Mouse (Mus musculus) layer of hippocampus, adult 2 months (tissue): Measurements from ENCODE around the gene Gm4922. TPM values are rescaled to one million over a fixed set of nuclear protein-coding genes. Genes with fewer than 3 reads are reported as not detected.

Experiments
- DNase-seq, 2 experiments: peaks; one replicate each; pipeline ENCODE4 v3.0.0; 2022; ENCODE audit warnings: low spot score in 2 of 2
- H3K27ac ChIP-seq: fragments of 200-600 bp; 2 replicates; pipeline ENCODE4 v1.8.1; 2022
- H3K4me3 ChIP-seq: fragments of 200-600 bp; 2 replicates; pipeline ENCODE4 v1.8.1; 2022; ENCODE audit warnings: mild to moderate bottlenecking
- CTCF ChIP-seq: fragments of 200-600 bp; conservative IDR thresholded peaks from 2 replicates; pipeline ENCODE4 v1.8.1; 2022; ENCODE audit warnings: antibody characterized with exemption, mild to moderate bottlenecking, moderate library complexity
- long read RNA-seq, 2 experiments: library from polyadenylated mRNA; stranded (forward); transcript quantifications; one replicate each; pipeline ENCODE4 v2.0.0; 2021; ENCODE audit warnings: borderline mapping rate in 2 of 2
- total RNA-seq, 2 experiments: library from RNA; stranded (reverse); gene quantifications; 2 replicates each; pipeline ENCODE4 v1.2.3; 2021

Gene Gm4922
- total RNA-seq, result not detected
- long read RNA-seq, experiment 1, result 0 reads
- long read RNA-seq, experiment 2, result 0 reads

DNA sequence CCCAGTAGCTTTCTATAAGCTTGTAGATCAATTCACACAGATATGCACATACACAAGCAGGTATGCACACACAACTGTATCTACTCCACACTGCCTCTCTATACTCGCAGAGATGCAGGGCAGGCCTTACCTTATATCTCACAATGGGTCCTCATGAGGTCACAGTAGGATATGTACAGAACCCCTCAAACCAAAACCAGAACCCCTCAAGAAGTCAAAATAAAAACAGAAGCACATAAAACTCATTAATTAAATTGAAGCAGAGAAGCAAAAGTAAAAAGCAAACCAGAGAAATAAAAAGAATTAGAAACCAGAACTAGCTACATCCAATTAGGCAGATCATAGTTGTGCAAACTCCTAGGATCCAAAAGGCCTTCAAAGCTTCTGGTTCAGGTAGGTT, at the start of gene Gm4922:
TSS of gene Gm4922 (minus strand) at position 101 of the 400 bp plus-strand sequence.
- no peak for DNase-seq
- H3K27ac ChIP-seq, result no peak within 1 kb of the TSS
- H3K4me3 ChIP-seq, result no peak within 1 kb of the TSS
- no peak for TF ChIP-seq CTCF

GRCm38 (mm10) chr10:18835684-18836479, 49.3 kb upstream of the Gm4922 start:
- Histone ChIP-seq H3K4me3 (no peak overlapping the region), H3K27ac (no peak overlapping the region)
- DNase-seq, result peak in 1 of 2 experiments; percentile 49
- peak; percentile 82 for TF ChIP-seq CTCF

- H3K4me3 ChIP-seq, result no peak overlapping the region
- TF ChIP-seq CTCF, result no peak
- DNase-seq, result no peak
- no peak overlapping the region for H3K27ac ChIP-seq
Measured at GRCm38 (mm10) chr10:18834389-18834788, 47.8 kb upstream of the Gm4922 start.

GRCm38 (mm10) chr10:18831823-18832222, 45.2 kb upstream of the Gm4922 start:
- H3K27ac ChIP-seq, result no peak overlapping the region
- no peak overlapping the region for H3K4me3 ChIP-seq
- DNase-seq, result no peak
- TF ChIP-seq CTCF, result no peak

- no peak for TF ChIP-seq CTCF
Measured at GRCm38 (mm10) chr10:18830359-18830758, 43.8 kb upstream of the Gm4922 start.

DNA sequence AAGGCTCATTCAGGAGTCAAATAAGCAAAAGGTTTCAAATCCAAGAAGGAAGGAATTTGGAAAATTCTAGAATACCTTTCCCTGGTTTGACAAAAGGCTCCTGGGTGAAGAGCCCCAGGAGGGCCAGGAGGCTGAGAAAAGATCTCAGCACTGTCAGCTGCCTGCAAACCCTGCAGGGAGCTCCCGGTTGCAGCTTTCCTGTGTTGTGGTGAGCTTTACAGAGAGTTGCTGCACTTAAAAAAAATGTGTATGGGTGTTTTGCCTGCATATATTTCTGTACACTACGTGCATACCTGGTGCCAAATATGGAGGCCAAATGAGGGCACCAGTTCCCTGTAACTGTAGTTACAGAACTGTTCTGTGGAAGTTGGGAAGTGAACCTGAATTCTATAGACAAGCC, 41.3 kb upstream of the Gm4922 start:
- TF ChIP-seq CTCF, result no peak
- no peak overlapping the region for H3K4me3 ChIP-seq

More at GRCm38 (mm10) chr10:18830359-18830758, 43.8 kb upstream of the Gm4922 start:
- Histone ChIP-seq H3K27ac (no peak overlapping the region), H3K4me3 (no peak overlapping the region)
- DNase-seq, result no peak

GRCm38 (mm10) chr10:18826107-18826506, 39.5 kb upstream of the Gm4922 start:
- DNase-seq, result no peak
- H3K27ac ChIP-seq, result no peak overlapping the region
- H3K4me3 ChIP-seq, result no peak overlapping the region
- TF ChIP-seq CTCF, result no peak

More for the DNA sequence above, 41.3 kb upstream of the Gm4922 start:
- no peak overlapping the region for H3K27ac ChIP-seq
- DNase-seq, result no peak

- no peak overlapping the region for H3K27ac ChIP-seq
- no peak overlapping the region for H3K4me3 ChIP-seq
- DNase-seq, result no peak
- TF ChIP-seq CTCF, result no peak
Measured at GRCm38 (mm10) chr10:18825143-18825542, 38.5 kb upstream of the Gm4922 start.

DNA sequence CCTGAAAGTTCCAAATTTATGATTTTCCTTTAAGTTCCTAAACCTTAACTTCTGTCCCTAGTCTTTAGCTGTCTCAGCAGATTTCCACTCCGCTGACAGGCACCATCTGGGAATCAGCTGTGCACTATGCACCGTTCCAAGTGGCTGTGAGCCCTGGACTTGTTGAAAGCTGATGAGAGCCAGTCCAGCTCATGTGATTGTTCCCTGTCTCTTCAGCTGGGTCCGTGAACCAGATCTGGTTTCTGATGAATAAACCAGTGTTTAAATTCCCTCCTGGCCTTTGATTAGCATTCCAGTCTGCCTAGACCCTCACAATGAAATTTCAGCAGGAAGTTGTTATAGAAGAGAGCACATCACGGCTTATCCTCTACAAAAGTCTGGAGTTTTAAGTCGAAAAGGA, 30.0 kb upstream of the Gm4922 start:
- DNase-seq, result peak; percentile 18 to 19
- TF ChIP-seq CTCF, result no peak
- Histone ChIP-seq H3K27ac (no peak overlapping the region), H3K4me3 (no peak overlapping the region)

DNA sequence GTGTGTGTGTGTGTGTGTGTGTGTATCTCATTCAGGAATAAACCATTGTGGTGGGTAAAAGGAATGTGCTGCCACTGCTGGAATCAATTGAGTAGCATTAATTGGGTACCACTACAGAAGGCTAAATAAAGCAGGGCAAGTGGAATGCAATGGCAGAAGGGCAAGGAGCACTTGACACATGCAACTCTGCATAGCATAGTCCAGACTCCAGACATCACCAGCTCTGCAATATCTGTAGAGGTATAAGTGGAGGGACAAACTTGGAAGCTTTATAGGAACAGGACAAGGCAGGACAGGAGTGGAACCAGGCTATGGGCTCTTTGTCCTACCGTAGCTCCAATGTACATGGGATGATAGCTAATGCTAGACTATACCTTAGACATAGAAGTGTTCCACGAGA, 25.2 kb upstream of the Gm4922 start:
- no peak for DNase-seq
- Histone ChIP-seq H3K27ac (no peak overlapping the region), H3K4me3 (no peak overlapping the region)
- TF ChIP-seq CTCF, result no peak

GRCm38 (mm10) chr10:18790063-18790462, 3.5 kb upstream of the Gm4922 start:
- DNase-seq, result peak in 1 of 2 experiments; percentile 7

DNA sequence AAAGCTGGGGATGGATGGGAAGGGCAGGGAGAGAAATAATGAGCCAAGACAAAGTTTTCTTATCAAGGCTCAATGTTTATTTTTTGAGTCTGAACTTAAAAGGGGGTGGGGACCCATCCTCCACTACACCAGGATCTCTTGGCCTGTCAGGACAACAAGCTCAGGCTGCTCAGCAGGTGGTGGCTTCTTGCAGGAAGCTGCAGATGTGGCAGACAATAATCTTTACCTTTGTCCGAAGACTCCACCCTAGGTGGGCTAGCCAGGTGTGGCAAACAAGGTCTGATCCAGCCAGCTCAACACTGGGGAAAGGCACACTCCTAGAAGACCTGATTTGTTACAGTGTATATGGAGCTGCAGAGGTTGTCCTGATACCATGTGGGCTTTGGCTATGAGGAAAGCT, 2.0 kb upstream of the Gm4922 start:
- Histone ChIP-seq H3K4me3 (no peak overlapping the region), H3K27ac (no peak overlapping the region)
- no peak for TF ChIP-seq CTCF
- no peak for DNase-seq

More at GRCm38 (mm10) chr10:18790063-18790462, 3.5 kb upstream of the Gm4922 start:
- no peak overlapping the region for H3K27ac ChIP-seq
- H3K4me3 ChIP-seq, result no peak overlapping the region
- no peak for TF ChIP-seq CTCF

DNA sequence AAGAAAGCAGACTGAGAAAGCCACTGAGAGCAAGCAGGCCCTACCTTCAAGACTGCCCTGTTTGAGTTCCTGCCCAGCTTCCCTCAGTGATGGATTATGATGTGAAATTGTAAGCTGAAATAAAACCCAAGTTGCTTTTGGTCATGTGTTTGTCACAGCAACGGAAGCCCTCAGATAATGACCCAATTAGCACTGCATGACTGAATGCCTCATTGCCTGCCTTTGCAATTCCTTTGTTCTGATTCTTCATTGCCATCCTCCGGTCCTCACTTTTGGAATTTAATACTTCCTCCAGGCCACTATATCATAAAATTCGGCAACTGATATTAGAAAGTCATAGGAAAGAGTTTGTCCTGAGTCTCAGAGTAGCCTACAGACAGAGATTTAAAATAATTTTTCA, 9.0 kb downstream of the Gm4922 start:
- no peak overlapping the region for H3K27ac ChIP-seq
- no peak for DNase-seq
- TF ChIP-seq CTCF, result no peak
- H3K4me3 ChIP-seq, result no peak overlapping the region
